Comparison of ENCODE assay signal across 19 mouse cellular contexts in genomic region chr1:161912940-161913647, GRCm38 (mm10). TPM values are rescaled to one million over a fixed set of nuclear protein-coding genes. Genes with fewer than 3 reads are reported as not detected.
DNase-seq lines count a peak whose midpoint lies in the region; ATAC-seq and TF ChIP-seq lines count a peak whose summit lies in the region.
"Had no signal": no experiment of that assay in that cellular context is flagged by ENCODE, and none has a peak within 500 bp of the region (broad histone marks: within the 10 kb centered on the region; RNA-seq: fewer than 3 reads in every experiment).

No protein-coding gene starts in this region.

- H3K4me1 ChIP-seq in kidney, postnatal 0 days (replicated peaks; ENCODE audit: insufficient read depth, low read length): 0 out of 2 replicates have a peak, but pooled peaks cover 4% of the 10 kb centered on the region
- H3K4me1 ChIP-seq in intestine, embryonic 16.5 days (ENCODE audit: control insufficient read depth, insufficient read depth, low read length): no peaks in the 10 kb centered on the region; the same call in 1 of the 2 replicates
- H3K4me1 ChIP-seq: forebrain, embryonic 13.5 days; hindbrain, embryonic 12.5 days; liver, embryonic 12.5 days had no signal

- no peaks in the 10 kb centered on the region for H3K36me3 ChIP-seq in kidney, postnatal 0 days (ENCODE audit: insufficient read depth, low read length)
- H3K36me3 ChIP-seq in intestine, embryonic 16.5 days (ENCODE audit: control insufficient read depth, insufficient read depth, low read length): no peaks in the 10 kb centered on the region
- H3K36me3 ChIP-seq: embryonic facial prominence, embryonic 12.5 days; hindbrain, embryonic 12.5 days; liver, embryonic 12.5 days had no signal

- H3K27ac ChIP-seq in kidney, postnatal 0 days: peak overlapping the region; percentile 25; the same call in 1 of the 2 replicates
- peak overlapping the region; percentile 35; the same call in 1 of the 2 replicates for H3K27ac ChIP-seq in intestine, embryonic 16.5 days (ENCODE audit: low read length)
- H3K27ac ChIP-seq: embryonic facial prominence, embryonic 12.5 days; forebrain, embryonic 13.5 days; hindbrain, embryonic 12.5 days; layer of hippocampus, adult 2 months; liver, embryonic 12.5 days had no signal

- no peak for TF ChIP-seq CTCF in kidney, postnatal 0 days (IDR thresholded peaks at IDR 0.05; ENCODE audit: low read depth)

- WGBS in kidney, postnatal 0 days: 39% methylated on average over 4 of the region's 4 CpGs
- WGBS in intestine, embryonic 16.5 days: 55% methylated on average over 4 of the region's 4 CpGs

- H3K9ac ChIP-seq in kidney, postnatal 0 days (ENCODE audit: low read depth, low read length): no peak overlapping the region
- no peak overlapping the region for H3K9ac ChIP-seq in intestine, embryonic 16.5 days (ENCODE audit: low read depth, low read length)
- H3K9ac ChIP-seq: embryonic facial prominence, embryonic 12.5 days; forebrain, embryonic 13.5 days; hindbrain, embryonic 12.5 days; liver, embryonic 12.5 days; lung, embryonic 14.5 days had no signal

- no peaks in the 10 kb centered on the region for H3K27me3 ChIP-seq in kidney, postnatal 0 days (ENCODE audit: insufficient read depth, low read length)
- no peaks in the 10 kb centered on the region for H3K27me3 ChIP-seq in intestine, embryonic 16.5 days (replicated peaks; ENCODE audit: control insufficient read depth, insufficient read depth, low read length)
- H3K27me3 ChIP-seq: embryonic facial prominence, embryonic 12.5 days; forebrain, embryonic 13.5 days; hindbrain, embryonic 12.5 days; liver, embryonic 12.5 days had no signal

- ATAC-seq in kidney, postnatal 0 days (replicated peaks; ENCODE audit: low FRiP score, low read depth): no peak
- ATAC-seq in intestine, embryonic 16.5 days: peak; percentile 69
- ATAC-seq: forebrain, embryonic 13.5 days; liver, embryonic 12.5 days; midbrain, embryonic 16.5 days had no signal

- no peak for DNase-seq in kidney, postnatal 0 days (ENCODE audit: low spot score)
- DNase-seq in kidney, postnatal 14 days: no peak
- DNase-seq in ovary, postnatal 14 days (ENCODE audit: low spot score): peak; percentile 9
- no peak for DNase-seq in ovary, postnatal 36 days (ENCODE audit: low spot score)
- DNase-seq in right cerebral cortex, postnatal 4 days: no peak
- no peak for DNase-seq in right cerebral cortex, postnatal 14 days
- DNase-seq: cerebellum, adult 9-11 months; heart, postnatal 10 days; thymus, postnatal 25 days had no signal

- no peak overlapping the region for H3K4me3 ChIP-seq in kidney, postnatal 0 days (replicated peaks; ENCODE audit: low read depth, low read length)
- H3K4me3 ChIP-seq in intestine, embryonic 16.5 days (ENCODE audit: low read length): no peak overlapping the region
- H3K4me3 ChIP-seq: embryonic facial prominence, embryonic 12.5 days; erythroblast, embryonic 14.5 days; forebrain, embryonic 13.5 days; hindbrain, embryonic 12.5 days; layer of hippocampus, adult 2 months; liver, embryonic 12.5 days had no signal

- H3K9me3 ChIP-seq in kidney, postnatal 0 days (replicated peaks; ENCODE audit: low read length): no peaks in the 10 kb centered on the region
- no peaks in the 10 kb centered on the region for H3K9me3 ChIP-seq in intestine, embryonic 16.5 days (ENCODE audit: control insufficient read depth, low read length)
- H3K9me3 ChIP-seq: embryonic facial prominence, embryonic 12.5 days; forebrain, embryonic 13.5 days; hindbrain, embryonic 12.5 days; liver, embryonic 12.5 days had no signal

- H3K4me2 ChIP-seq in kidney, postnatal 0 days (ENCODE audit: low read length): no peak overlapping the region
- no peak overlapping the region for H3K4me2 ChIP-seq in intestine, embryonic 16.5 days (ENCODE audit: low read depth, low read length)
- H3K4me2 ChIP-seq: embryonic facial prominence, embryonic 12.5 days; forebrain, embryonic 13.5 days; heart, embryonic 11.5 days; hindbrain, embryonic 12.5 days; liver, embryonic 12.5 days; lung, embryonic 14.5 days had no signal

RNA-seq across cellular contexts. Expression of gene Suco, which starts 36.6 kb away (rescaled TPM):
- polyA plus RNA-seq in kidney, postnatal 0 days (2015; fragmentation: Nextera tagmentation; extraction: Ambion mirVana): 22.0 and 23.6 TPM in 2 replicates
- 10.6 and 13.8 TPM in 2 replicates for polyA plus RNA-seq in intestine, embryonic 16.5 days (2015; fragmentation: Nextera tagmentation; extraction: Ambion mirVana)

RNA-seq across cellular contexts. Expression of gene Pigc, which starts 55.9 kb away (rescaled TPM):
- 41.4 and 43.7 TPM in 2 replicates for polyA plus RNA-seq in kidney, postnatal 0 days (2015; fragmentation: Nextera tagmentation; extraction: Ambion mirVana)
- polyA plus RNA-seq in intestine, embryonic 16.5 days (2015; fragmentation: Nextera tagmentation; extraction: Ambion mirVana): 35.3 and 35.8 TPM in 2 replicates
